Mouse (Mus musculus): ENCODE measurements around the gene Fam71d. TPM values are rescaled to one million over a fixed set of nuclear protein-coding genes. Genes with fewer than 3 reads are reported as not detected.

The Fam71d gene
- total and polyA plus RNA-seq, 2 experiments from 2014 or later = 0.10 to 0.38 TPM

DNA sequence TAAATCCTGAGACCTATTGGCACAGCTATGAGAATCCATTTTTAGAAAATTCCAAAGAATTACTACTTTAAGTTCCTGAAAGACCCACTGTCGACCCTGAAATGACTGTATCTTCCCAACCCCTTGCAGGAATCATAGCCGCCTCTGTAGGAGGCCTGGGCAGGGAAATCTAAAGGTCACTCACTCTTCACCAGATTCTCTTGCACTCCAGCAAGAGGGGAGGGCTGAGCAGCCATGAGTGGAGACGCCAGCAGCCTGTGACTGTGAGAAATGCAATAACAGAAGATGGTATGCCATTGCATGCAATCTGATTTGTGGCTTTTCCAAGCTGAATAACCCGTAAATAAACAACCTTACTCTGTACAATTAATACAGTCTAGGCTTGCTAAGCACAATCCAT, 36.4 kb downstream of the Fam71d start:
- ATAC-seq (ENCODE audit: low FRiP score) (no peak), DNase-seq (ENCODE audit: low spot score) (no peak)
- Histone ChIP-seq H3K27ac (ENCODE audit: low read depth, low read length) (no peak overlapping the region), H3K4me3 (ENCODE audit: low read depth, low read length) (no peak overlapping the region), H3K36me3 (ENCODE audit: insufficient read depth, low read length) (no peaks in the 10 kb centered on the region), H3K4me1 (ENCODE audit: insufficient read depth, low read length) (no peaks in the 10 kb centered on the region), H3K27me3 (ENCODE audit: insufficient read depth, low read length) (no peaks in the 10 kb centered on the region), H3K9ac (replicated peaks; ENCODE audit: low read length, poor library complexity, severe bottlenecking) (no peak overlapping the region), H3K4me2 (ENCODE audit: low read depth, low read length, poor library complexity, severe bottlenecking) (no peak overlapping the region), H3K9me3 (ENCODE audit: low read length) (no peaks in the 10 kb centered on the region)
- TF ChIP-seq CTCF (IDR thresholded peaks at IDR 0.05) = no peak
- WGBS = 60% methylated on average over 4 of the region's 4 CpGs

DNA sequence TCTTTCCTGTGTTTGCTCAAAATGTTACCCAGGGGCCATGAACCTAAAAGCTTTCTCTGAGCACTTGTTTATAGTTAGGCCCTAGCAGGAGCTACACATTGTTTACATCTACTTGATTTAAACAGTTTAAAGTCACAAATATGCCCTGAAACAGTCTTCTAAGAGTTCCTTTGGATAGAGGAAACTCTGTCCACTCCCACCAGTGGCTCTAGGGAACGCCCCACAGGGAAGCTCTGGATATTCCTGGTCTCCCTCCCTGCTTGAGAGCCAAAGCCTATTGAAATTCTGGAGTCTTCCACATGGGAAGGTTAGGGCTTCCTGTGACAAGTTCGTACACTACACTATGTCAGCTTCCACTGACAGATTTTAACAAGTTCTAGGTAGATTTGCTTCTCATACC, 48.3 kb downstream of the Fam71d start:
- Histone ChIP-seq H3K36me3 (ENCODE audit: insufficient read depth, low read length) (no peaks in the 10 kb centered on the region), H3K4me1 (ENCODE audit: insufficient read depth, low read length) (no peaks in the 10 kb centered on the region), H3K9ac (replicated peaks; ENCODE audit: low read length, poor library complexity, severe bottlenecking) (no peak overlapping the region), H3K27me3 (ENCODE audit: insufficient read depth, low read length) (no peaks in the 10 kb centered on the region), H3K4me3 (ENCODE audit: low read depth, low read length) (no peak overlapping the region), H3K4me2 (ENCODE audit: low read depth, low read length, poor library complexity, severe bottlenecking) (no peak overlapping the region), H3K27ac (ENCODE audit: low read depth, low read length) (no peak overlapping the region), H3K9me3 (ENCODE audit: low read length) (no peaks in the 10 kb centered on the region)
- no peak for DNase-seq (ENCODE audit: low spot score)
- 78% methylated on average over 2 of the region's 2 CpGs for WGBS
- no peak for TF ChIP-seq CTCF (IDR thresholded peaks at IDR 0.05)
- ATAC-seq (ENCODE audit: low FRiP score) = no peak

DNA sequence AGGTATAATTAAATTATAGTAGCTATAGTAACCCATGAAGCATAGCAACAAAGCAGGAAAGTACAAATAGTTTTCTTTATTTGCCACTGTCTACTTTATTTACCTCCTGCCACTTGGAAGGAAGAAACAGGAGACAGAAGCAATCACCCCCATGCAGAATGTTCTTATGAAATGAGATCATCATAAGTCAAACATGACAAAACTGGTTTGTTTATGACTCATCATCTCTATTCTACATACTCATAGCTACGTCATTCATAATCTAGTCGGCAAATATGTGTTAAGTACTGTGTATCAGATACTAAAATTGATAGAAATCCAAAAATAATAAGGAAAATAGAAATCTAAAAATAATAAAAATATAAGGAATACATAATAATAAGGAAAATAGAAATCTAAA, 49.0 kb downstream of the Fam71d start:
- Histone ChIP-seq H3K36me3 (ENCODE audit: insufficient read depth, low read length) (no peaks in the 10 kb centered on the region), H3K4me3 (ENCODE audit: low read depth, low read length) (no peak overlapping the region), H3K4me1 (ENCODE audit: insufficient read depth, low read length) (no peaks in the 10 kb centered on the region), H3K27me3 (ENCODE audit: insufficient read depth, low read length) (no peaks in the 10 kb centered on the region), H3K9ac (replicated peaks; ENCODE audit: low read length, poor library complexity, severe bottlenecking) (no peak overlapping the region), H3K9me3 (ENCODE audit: low read length) (no peaks in the 10 kb centered on the region), H3K4me2 (ENCODE audit: low read depth, low read length, poor library complexity, severe bottlenecking) (no peak overlapping the region), H3K27ac (ENCODE audit: low read depth, low read length) (no peak overlapping the region)
- WGBS = 93% methylated on average over 2 of the region's 2 CpGs
- ATAC-seq (ENCODE audit: low FRiP score) = no peak
- no peak for DNase-seq (ENCODE audit: low spot score)
- TF ChIP-seq CTCF (IDR thresholded peaks at IDR 0.05) = no peak

DNA sequence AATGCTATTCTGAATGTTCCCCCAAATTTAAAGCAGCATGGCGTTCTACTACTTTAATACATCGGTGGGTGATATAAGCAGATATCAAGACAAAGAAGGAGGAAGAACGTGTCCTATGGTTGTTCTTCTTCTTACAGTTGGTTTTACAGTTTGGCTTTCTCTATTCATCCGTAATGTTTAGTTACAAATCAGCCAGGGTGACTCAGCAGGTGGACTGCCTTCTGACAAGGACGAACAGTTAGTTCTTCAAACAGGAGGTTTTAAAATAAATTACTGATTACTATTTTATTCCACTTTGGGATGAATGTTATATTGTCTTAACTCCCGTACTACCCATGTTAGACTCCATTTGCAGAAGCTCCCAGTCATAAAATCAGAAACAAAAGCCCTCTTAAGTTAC, 54.9 kb downstream of the Fam71d start:
- Histone ChIP-seq H3K4me2 (ENCODE audit: low read depth, low read length, poor library complexity, severe bottlenecking) (no peak overlapping the region), H3K4me3 (ENCODE audit: low read depth, low read length) (no peak overlapping the region), H3K27me3 (ENCODE audit: insufficient read depth, low read length) (peaks cover 3% of the 10 kb centered on the region; the same call in 1 of the 2 replicates), H3K36me3 (ENCODE audit: insufficient read depth, low read length) (no peaks in the 10 kb centered on the region), H3K9ac (replicated peaks; ENCODE audit: low read length, poor library complexity, severe bottlenecking) (no peak overlapping the region), H3K9me3 (ENCODE audit: low read length) (no peaks in the 10 kb centered on the region), H3K27ac (ENCODE audit: low read depth, low read length) (no peak overlapping the region), H3K4me1 (ENCODE audit: insufficient read depth, low read length) (no peaks in the 10 kb centered on the region)
- TF ChIP-seq CTCF (IDR thresholded peaks at IDR 0.05) = no peak
- DNase-seq (ENCODE audit: low spot score) = no peak
- WGBS = 81% methylated on average over 6 of the region's 6 CpGs
- ATAC-seq (ENCODE audit: low FRiP score) = no peak

DNA sequence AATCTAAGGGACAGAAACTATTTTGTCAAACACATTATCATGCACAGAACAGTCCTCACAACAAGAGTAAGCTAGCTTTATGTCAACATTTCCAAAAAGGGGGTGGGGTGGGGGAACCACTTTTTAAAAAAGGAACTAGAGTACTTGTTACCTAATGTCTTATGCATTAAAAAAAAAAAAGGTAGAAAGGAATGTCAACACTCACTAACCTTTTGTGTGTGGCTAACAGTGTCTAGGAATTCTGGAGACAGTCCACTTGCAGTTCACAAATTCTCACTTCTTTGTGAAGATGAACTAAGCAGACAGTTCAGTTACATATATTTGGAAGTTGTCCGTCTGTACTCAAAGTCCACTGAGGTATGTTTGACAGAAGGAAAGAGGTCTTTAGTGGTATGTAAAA, 56.1 kb downstream of the Fam71d start:
- Histone ChIP-seq H3K9me3 (ENCODE audit: low read length) (no peaks in the 10 kb centered on the region), H3K4me3 (ENCODE audit: low read depth, low read length) (no peak overlapping the region), H3K4me1 (ENCODE audit: insufficient read depth, low read length) (no peaks in the 10 kb centered on the region), H3K9ac (replicated peaks; ENCODE audit: low read length, poor library complexity, severe bottlenecking) (no peak overlapping the region), H3K27me3 (ENCODE audit: insufficient read depth, low read length) (peaks cover 3% of the 10 kb centered on the region; the same call in 1 of the 2 replicates), H3K36me3 (ENCODE audit: insufficient read depth, low read length) (no peaks in the 10 kb centered on the region), H3K27ac (ENCODE audit: low read depth, low read length) (no peak overlapping the region), H3K4me2 (ENCODE audit: low read depth, low read length, poor library complexity, severe bottlenecking) (no peak overlapping the region)
- no peak for ATAC-seq (ENCODE audit: low FRiP score)
- no peak for TF ChIP-seq CTCF (IDR thresholded peaks at IDR 0.05)
- 48% methylated on average over 1 of the region's 1 CpGs for WGBS
- no peak for DNase-seq (ENCODE audit: low spot score)

DNA sequence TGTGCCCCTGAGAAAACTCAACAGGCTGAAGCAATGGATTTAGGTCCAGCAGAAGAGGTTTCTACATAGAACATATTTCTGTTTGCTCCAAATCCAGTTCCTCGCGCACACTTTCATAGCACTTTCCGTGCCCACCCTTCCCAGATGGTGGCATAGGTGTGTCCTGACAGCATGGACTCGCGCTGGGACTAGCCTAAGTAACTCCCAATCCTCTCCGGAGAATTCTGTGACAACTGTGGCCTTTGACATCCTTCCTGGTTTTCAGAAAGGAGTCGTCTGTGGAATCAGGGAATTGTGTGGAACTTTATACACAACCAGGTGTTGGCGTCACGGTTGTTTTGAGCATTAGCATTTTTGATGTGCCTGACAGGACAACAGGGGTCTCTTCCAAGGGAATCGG, 56.8 kb downstream of the Fam71d start:
- no peak for DNase-seq (ENCODE audit: low spot score)
- no peaks in the 10 kb centered on the region for H3K9me3 ChIP-seq (ENCODE audit: low read length)
- no peak overlapping the region for H3K27ac ChIP-seq (ENCODE audit: low read depth, low read length)
- H3K4me3 ChIP-seq (ENCODE audit: low read depth, low read length) = peak overlapping the region; percentile 66
- ATAC-seq (ENCODE audit: low FRiP score) = peak; percentile 11
- H3K4me2 ChIP-seq (ENCODE audit: low read depth, low read length, poor library complexity, severe bottlenecking) = peak overlapping the region; percentile 88
- 0% methylated on average over 10 of the region's 10 CpGs for WGBS
- H3K36me3 ChIP-seq (ENCODE audit: insufficient read depth, low read length) = no peaks in the 10 kb centered on the region
- TF ChIP-seq CTCF (IDR thresholded peaks at IDR 0.05) = no peak
- H3K9ac ChIP-seq (replicated peaks; ENCODE audit: low read length, poor library complexity, severe bottlenecking) = peak overlapping the region; percentile 62
- peaks cover 3% of the 10 kb centered on the region; the same call in 1 of the 2 replicates for H3K27me3 ChIP-seq (ENCODE audit: insufficient read depth, low read length)
- no peaks in the 10 kb centered on the region for H3K4me1 ChIP-seq (ENCODE audit: insufficient read depth, low read length)
